Mouse (Mus musculus) induced T-regulatory cell, adult 2 months (primary cell): ENCODE data around the gene Cavin2.

ENCODE experiments used
- DNase-seq: peaks from one replicate; pipeline ENCODE4 v3.0.0-alpha.2; 2012; ENCODE audit warnings: low read depth

The Cavin2 gene

DNA sequence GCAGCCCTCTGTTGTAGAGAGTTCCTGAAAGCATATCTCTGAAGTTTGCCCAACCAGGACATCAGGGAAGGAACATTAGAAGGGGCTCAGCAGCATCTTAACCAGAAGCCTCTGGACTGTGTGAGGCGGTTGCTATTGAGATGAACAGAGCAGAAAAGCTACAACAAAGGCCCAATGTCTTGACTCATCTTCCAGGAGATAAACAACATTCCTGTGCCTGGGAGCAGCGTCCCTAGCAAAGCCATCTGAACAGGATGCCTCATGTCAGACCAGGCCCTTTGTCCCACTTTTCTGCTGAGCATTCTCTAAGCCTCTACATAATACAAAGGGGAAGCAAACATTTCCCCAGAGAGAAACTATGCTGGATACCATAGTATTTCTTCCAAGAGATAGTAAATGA lies 26.6 kb downstream of the Cavin2 start:
- no peak for DNase-seq

- DNase-seq: no peak
These were observed 34.6 kb downstream of the Cavin2 start for GRCm38 (mm10) chr1:51323506-51323905.

- DNase-seq: no peak
These were observed 39.6 kb downstream of the Cavin2 start for GRCm38 (mm10) chr1:51328541-51328940.

DNA sequence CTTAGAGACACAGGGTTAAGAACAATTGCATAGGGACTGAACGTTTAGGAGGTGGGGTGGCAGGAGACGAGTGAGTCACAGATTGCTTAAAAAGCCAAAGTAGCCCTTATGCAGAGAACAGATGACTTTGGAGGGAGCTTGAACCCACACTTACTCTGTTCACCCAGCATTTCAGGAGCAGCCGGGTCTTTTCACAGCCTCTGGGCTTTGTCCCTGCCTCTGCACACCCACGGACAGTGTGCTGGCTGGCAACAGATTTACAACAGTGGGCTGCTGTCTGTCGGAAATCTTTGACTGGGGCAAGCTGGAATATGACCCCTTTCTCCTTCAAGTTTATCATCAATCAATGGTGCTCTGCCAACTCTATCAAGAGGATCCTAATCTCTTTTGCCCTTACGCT lies 44.1 kb downstream of the Cavin2 start:
- no peak for DNase-seq

DNA sequence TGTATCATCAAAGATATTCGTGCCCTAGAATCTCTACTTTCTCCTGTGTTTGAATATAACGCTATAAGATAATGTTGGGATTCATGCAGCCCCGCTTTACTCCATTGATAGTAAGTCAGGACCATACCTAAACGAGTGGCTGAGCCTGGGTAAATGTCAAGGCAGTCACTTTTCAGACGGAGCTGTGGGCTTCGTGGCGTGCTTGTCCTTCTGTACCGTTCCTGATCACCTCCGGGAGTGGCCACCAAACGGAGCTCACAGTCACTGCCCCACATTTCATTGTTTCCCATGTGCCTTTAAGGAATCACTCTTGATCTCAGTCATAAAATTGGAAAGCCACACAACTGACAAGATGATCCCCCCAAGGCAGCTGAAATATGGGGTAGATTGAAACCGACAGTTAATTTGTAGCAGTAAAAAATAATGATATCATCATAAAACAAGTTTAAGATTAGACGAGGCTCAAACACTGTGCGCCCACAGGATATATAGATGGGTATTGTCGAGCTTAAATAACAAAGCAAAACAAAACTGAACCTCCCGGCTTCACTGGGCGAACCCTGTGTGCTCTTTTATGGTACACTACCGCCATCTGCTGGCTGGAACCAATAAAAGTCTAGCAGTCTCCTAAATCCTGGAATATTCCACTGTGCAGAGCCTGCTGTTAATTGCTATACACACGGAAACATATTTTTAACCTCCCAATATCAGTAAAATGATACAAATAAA lies 44.8 kb downstream of the Cavin2 start:
- DNase-seq: peak; percentile 80

DNA sequence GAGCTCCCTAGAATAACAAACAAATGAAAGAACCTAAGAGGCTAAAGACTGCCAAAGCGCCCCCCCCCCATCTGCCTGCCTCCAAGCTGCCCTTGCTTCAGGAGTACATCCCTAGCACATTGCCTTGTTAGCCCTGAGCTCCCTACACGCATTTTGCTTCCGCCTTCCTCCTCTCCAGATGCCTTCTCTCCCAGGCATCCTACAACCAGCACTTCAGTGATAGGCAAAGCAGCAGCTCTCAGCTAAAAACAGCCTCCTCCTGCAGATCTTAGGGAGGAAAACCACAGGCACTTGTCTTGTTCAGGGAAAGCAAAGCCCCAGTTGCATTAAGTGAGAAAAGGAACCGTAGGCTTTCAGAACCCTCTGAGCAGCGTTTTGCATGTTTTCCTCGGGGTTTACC lies 45.4 kb downstream of the Cavin2 start:
- DNase-seq: no peak

GRCm38 (mm10) chr1:51335081-51335480 lies 46.2 kb downstream of the Cavin2 start:
- DNase-seq: no peak

DNA sequence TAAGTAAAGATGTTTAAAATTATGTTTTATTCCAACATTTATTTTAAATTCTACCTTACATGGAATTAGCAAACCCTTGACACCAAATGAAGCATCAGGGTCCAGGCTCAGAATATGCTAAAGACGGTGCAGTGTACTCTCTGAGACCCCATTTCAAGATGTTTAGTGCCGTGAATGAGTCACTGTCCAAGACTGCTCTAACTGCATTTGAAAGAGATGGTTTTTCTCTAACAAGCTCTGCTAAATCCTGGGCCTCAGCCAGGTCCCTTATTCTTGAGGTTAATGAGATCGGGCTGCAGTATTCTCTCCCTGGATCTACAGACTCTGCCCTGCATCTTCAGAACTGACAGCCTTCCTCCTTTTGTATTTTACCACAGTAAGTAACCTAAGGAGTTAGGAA lies 55.2 kb downstream of the Cavin2 start:
- no peak for DNase-seq

DNA sequence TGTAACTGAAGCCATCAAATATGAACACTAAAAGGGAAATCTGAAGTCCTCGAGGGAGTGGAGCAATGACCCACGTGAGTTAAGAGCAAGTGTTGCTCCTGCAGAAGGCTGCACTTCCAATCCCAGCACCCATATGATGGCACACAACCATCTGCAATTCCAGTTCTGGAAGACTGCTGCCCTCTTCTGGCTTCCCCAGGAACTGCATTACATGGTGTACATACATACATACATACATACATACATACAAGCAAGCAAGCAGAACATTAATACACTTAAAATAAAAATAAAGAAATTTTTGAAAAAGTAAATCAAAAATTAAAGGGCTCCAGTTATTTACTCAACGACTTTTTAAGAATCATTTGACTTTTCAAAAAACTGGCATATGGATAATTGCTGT lies 58.7 kb downstream of the Cavin2 start:
- peak; percentile 17 for DNase-seq

- no peak for DNase-seq
These were observed 59.7 kb downstream of the Cavin2 start for GRCm38 (mm10) chr1:51348631-51349030.

GRCm38 (mm10) chr1:51349291-51349967 lies 60.5 kb downstream of the Cavin2 start:
- DNase-seq: no peak
